Mouse (Mus musculus) adrenal gland, adult 8-10 months (tissue): ENCODE measurements around the gene Klk7. TPM values are rescaled to one million over a fixed set of nuclear protein-coding genes. Genes with fewer than 3 reads are reported as not detected.

Source experiments
- DNase-seq: peaks from one replicate; pipeline ENCODE4 v3.0.0; 2022
- total RNA-seq, 4 experiments: library from RNA; stranded (reverse); gene quantifications; 2 replicates each; pipeline ENCODE4 v1.2.4; 2022

The Klk7 gene
- total RNA-seq, 4 experiments from 2014 or later = not detected

DNA sequence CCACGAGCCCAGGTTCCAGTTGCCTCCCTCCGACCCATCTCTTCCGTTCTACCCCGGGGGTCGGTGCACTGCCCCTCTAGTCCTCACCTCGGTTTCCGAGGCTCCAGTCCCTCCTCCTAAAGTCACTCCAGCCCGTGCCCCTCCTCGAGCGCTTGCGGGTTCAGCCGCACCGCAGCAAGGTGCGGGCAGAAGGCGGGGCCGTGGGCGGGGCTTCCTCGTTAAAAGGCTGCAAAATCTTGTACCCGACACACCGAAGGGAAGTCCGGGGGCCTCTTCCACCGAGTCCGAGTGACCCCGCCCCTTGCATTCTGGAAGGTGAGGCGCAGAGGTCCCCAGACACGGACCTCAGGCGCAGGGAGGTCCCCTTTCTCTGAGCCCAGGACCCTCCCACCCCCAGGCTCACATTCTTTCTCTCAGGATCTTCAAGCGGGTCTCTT lies 13.7 kb upstream of the Klk7 start, which contains the start of gene Klk8:
Gene Klk8 (plus strand): TSS at position 245 of the 437 bp plus-strand sequence.
- DNase-seq = no peak

DNA sequence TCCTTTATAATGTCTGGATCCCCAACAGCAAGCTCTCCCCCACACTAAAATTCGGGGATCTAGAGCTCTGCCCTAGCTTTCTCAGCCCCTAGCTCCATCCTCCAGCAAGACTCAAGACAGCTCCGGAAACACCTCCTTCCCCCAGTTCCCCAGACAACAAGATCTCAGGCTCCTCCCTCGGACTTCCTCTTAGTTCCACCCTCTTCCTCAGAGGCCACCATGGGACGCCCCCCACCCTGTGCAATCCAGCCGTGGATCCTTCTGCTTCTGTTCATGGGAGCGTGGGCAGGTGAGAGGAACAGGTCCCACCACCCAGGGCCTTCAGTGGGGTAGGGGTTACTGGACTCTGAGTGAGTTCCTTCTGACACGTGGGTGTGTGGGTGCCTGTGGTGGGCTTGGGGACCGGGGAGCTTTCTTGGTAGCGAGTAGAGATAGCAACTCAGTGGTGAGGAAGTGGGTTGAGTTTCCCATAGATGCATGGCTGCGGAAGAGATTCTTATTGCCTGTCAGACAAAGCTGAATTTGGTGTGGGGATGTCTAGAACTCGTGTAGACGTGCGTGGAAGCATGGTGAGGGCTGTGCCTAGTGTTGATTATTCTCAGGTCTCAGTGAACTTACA lies 13.1 kb upstream of the Klk7 start:
- no peak for DNase-seq

DNA sequence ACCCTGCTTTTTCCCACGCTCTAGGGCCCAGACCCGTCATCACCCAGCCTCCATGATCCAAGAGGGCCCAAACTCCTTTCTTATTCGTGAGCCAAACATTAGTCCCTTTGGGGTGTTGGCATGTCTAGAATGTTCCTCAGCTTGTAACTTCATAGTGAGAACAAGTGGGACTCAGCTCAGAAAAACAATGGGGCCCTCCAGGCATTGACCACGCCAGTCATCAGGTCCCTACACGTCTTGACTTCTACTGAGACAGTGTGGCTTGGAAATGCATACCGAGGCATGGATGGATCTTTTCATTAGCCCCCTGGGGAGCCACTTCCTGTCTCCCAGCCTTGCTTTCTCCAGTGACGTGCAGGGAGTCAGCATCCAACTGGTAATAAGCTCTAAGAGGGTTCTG lies 11.2 kb upstream of the Klk7 start:
- no peak for DNase-seq

DNA sequence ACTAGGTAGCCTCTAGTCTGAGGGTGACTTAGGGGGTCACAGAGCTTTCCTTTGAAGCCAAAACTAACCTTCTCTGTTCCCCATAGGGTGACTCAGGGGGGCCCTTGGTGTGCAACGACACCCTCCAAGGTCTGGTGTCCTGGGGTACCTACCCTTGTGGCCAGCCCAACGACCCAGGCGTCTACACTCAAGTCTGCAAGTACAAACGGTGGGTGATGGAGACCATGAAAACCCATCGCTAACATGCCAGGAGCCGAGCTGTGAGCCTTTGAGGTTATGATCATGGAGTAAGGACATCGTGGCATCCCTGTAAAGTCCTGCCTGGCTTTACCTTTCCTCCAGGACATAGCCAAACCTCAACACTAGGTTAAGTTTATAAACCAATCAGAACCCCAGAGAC lies 4.1 kb downstream of the Klk7 start:
- DNase-seq = no peak

DNA sequence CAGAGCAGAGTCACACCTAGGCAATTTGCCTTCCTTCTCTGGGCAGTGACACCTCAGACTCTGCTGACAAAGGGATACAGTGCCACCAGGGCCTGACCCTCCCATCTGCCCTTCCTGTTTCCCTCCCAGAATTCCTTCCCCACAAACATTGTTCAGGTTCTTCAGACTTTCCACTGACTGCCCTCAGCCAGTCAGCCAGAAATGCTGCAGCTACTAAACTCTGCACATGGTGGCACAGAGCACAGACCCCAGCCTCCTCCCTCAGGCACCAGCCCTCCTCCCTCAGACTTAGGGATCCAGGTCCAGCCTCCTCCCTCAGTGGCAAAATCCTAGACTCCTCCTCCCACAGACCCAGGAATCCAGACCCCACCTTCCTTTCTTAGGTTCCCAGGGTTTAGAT lies 5.7 kb downstream of the Klk7 start:
- DNase-seq = no peak

DNA sequence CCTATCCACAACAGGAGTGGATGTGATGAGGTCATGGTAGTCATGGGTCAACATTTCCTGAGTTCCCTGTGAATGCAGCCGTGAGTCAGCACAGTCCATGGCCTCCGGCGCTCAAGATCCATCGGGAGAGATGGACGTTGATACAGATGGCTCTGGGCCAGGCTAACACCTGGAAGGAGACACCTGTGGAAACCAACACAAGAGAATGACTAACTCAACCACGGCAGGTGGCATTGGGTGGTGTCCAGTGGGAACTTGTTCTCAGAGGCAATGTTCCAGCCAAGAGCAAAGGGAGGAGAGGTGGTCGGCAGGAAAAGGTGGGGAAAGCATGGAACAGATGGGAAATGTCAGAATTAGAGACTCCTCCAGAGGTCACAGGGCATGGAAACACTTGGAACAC lies 10.5 kb downstream of the Klk7 start:
- DNase-seq = no peak

DNA sequence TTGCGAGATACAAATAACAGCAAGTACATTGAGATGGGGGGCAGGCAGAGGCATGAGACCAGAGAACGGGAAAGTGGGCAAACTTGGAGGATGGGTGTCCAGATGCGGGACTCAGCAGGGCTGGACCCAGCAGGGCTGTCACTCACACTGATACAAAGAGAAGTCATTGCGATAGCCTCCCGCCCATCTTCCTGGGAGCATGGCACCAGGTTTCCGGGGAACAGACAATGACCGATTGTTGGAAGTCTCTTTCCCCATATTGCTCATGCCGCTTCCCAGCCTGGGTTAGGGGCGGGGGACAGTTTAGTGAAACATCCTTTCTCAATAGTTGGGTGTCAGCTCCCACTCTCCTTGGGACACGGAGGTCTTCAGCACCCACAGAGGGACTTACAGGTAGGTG lies 13.1 kb downstream of the Klk7 start, which contains the start of gene Klk6:
Gene Klk6 (plus strand): TSS at position 301 of the 400 bp plus-strand sequence.
- DNase-seq = no peak

DNA sequence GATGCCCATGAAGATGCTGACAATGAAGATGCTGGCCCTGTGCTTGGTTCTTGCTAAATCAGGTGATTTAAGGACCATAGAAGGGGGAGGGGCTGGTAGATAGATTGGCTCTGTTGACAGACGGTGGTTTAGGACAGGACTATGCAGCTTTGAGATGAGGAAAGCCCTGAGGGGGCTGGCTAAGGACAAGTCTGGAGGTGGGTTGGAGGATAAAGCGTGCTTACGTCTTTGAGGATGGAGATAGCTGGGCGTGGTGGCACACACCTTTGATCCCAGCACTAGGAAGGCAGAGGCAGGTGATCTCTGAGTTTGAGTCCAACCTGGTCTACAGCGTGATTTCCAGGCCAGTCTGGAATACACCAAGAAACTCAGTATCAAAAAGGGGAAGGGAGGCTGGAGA lies 15.0 kb downstream of the Klk7 start:
- DNase-seq = no peak

DNA sequence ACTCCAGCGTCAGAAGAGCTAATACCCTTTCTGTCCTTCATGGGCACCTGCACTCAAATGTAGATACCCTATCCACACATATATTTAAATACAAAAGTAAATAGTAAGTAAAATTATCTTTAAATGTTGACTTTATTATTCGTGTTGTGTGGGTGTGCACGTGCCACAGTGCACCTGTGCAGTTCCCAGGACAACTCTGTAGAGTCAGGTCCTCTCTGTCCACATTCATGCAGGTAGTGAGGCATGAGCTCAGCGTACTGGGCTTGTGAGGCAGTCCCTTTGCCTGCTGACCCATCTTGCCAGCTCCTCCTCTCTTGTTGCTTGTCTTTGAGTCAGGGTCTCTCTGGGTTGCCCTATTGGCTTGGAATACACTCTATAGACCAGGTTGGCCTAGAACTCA lies 16.6 kb downstream of the Klk7 start:
- DNase-seq = no peak

DNA sequence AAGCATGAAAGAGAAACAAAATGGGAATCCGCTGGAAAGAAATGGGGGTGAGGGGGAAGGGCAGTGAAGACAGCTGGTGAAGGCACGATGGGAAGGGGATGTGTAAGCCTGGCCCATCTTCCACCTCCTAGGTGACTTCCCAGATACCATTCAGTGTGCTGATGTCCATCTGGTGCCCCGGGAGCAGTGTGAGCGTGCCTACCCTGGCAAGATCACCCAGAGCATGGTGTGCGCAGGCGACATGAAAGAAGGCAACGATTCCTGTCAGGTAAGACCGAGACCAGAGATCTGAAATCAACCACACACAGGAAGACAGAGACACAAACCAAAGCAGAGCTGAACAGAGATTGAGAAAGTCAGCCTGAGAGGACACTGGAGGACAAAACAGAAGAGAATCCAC lies 17.9 kb downstream of the Klk7 start:
- DNase-seq = no peak

DNA sequence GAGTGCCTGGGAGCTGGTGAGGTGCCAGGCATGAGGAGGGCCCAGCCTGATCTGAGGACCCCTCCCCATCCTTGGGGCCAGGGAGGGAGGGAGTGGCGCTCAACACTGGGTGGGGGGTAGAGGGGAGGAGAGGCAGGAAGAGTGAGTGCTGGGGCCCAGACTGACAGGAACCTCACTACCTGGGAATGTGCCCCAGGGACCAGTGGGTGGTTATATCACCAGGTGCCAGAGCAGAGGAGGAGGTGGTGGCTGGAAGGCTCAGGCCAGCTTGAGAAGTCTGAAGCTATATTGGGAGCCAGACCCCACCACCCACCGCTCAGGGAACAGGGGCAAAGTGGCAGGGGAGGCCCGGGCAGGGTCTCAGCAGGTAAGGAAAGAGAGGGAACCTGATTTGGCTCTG lies 30.6 kb downstream of the Klk7 start, which contains the start of gene Klk5:
Gene Klk5 (plus strand): TSS at position 271 of the 400 bp plus-strand sequence.
- DNase-seq = no peak

DNA sequence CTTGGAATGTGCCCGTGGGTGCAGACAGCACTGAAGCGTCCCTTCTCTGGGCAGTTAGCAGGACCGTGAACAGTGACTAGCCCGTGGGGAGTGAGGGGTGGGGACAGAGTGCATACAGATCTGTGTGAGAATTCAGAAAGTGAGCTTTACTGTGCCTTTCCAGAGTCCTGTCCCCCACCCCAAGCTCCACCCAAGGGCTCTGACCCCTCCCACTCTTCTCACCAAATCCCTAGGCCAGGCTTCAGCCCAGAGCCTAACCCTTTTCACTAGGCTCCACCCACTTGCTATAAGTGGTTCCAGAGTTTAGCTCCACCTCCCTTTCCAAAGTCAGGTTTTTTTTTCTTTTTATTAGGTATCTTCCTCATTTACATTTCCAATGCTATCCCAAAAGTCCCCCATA lies 32.7 kb downstream of the Klk7 start:
- DNase-seq = no peak

DNA sequence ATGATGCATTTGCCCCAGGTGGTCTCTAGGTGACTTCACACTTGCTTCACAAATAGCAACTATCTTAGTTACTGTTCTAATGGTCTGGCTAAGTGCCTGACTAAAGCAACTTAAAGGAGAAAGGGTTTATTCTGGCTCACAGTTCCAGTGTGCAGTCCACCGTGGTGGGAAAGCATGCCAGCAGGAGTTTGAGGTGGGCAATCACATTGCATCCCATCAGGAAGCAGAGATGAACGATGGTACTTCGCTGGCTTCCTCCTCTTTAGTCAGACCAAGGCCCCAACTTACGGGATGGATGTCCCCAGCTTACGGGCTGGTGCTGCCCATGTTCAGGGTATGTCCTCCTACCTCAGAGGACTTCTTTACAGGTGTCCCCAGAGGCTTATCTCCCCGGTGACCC lies 40.5 kb downstream of the Klk7 start:
- DNase-seq = no peak

DNA sequence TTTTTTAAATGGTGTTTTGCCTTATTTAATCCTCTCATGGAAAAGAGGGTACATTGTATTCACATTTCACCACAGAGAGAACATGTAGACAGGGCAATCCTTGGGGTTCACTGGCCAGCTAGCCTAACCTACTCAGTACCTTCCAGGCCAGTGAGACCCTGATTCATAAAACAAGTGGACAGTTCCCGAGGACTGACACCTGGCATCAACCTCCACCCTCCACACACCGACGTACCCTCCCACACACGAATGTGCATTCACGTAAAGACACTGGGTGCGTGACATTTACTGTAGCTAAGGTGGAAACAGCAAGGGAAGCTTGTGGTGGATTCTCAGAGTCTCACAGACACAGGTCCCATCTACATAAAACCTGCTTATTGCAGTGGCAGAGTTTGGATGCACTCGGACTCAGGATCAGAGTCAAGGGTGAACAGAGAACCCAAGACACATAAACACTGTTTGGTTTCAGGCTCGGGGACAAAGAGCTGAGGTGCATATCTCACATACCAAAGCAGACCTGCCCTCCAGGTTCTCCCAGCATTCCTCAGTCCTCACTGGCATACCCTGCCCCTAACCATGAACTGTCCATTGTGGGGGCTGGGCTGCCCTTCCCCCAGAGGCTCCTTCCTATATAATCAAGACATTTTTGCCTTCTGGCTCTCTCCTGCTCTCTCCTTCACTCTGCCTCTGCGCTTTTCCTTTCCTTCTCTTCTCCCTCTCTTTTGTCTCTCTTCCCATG lies 43.7 kb downstream of the Klk7 start:
- DNase-seq = no peak

DNA sequence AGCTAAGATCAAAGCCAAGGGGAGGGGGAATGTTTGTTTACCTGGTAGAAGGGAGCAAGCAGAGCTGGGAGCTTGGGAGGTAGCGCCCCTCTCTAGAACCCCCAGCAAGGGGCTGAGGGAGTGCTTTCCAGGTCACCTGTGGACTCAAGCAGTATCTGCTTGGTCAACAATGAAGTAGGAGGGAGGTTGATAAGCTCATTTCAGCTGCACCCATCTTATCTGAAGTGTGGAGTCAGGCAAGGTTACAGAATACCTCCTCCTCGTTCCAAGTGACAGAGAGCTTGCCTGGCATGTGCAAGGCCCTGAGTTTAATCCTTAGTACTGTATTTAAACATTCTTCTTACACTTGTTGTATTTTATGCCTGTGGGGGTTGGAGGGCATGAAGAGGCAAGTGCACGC lies 44.6 kb downstream of the Klk7 start:
- DNase-seq = no peak

DNA sequence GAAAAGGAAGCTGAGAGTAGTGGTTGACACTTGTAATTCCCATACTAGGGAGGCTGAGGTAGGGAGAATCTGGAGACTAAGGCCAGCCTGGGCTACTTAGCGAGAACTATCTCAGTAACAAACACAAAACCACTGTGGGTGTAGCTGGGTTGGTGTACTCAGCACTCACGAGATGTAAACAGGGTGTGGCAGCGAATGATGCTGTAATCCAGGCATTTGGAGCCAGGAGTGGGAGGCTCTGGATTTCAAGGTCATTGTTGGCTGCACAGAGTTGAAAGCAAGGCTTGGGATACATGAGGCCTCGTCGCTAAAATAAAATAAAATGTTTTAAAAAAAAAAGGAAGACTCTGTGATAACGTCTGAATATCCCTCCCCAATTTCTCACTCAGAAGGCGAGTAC lies 45.2 kb downstream of the Klk7 start:
- DNase-seq = no peak

DNA sequence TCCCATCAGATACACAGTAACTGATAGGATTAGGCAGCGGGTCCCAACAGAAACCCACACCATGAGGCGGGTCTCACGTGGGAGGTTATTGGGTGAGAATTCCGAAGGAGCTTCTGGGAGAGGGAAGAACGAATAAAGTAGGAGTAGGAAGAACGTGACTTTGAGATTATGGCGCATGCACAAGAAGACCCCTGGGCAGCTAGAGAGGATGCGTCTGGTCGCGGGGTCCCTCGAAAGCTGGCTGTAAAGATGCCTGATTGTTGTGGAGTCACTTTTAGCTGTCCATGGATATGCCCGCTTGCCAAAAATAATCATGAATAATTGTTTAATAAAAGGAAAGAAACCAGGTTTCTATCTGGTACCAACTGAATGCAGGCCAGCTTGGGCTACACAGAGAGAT lies 46.4 kb downstream of the Klk7 start:
- DNase-seq = no peak

DNA sequence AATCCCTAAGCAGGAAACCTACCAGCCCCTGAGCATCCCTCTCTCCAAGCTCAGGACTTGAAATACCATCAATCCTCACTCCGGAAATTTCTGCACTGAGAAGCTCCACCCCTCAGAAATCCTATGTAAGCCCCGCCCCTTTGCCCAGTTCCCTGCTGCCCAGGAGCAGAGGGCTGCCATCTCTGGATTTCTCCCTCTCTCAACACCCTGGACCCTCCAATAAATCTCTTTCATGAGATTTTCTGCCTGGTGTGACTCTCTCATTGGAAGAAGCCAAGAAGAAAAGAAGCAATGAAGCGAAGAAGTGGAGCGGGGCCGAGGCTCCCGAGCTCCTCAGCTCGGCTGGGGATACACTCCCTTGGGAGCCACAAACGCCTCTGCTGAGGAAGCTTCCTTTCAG lies 49.3 kb downstream of the Klk7 start:
- no peak for DNase-seq

Other genes starting within 250 kb of the Klk7 start
- 1 to 10 TPM; 2.8 to 4.1 (median 3.5) TPM for gene Zfp658, start 249.0 kb upstream of the Klk7 start, total RNA-seq
- gene Zfp719, start 231.7 kb upstream of the Klk7 start, total RNA-seq = 10 to 100 TPM; 17.8 to 22.1 (median 19.4) TPM
- not detected for gene Zfp819, start 204.1 kb upstream of the Klk7 start, total RNA-seq
- under 1 TPM in 3 of 4 experiments, not detected in 1; 0.15 to 0.22 (median 0.19) TPM for gene Ceacam18, start 176.6 kb upstream of the Klk7 start, total RNA-seq
- gene Siglece, start 151.1 kb upstream of the Klk7 start, total RNA-seq = 1 to 10 TPM; 2.3 to 4.3 (median 3.5) TPM
- 10 to 100 TPM; 11.5 to 13.4 (median 12.6) TPM for gene Ctu1, start 139.3 kb upstream of the Klk7 start, total RNA-seq
- not detected for gene Klk14, start 120.9 kb upstream of the Klk7 start, total RNA-seq
- under 1 TPM in 2 of 4 experiments, not detected in 2; 0.15 to 0.16 TPM for gene Klk13, start 98.7 kb upstream of the Klk7 start, total RNA-seq
- gene Klk12, start 42.4 kb upstream of the Klk7 start, total RNA-seq = not detected
- gene Klk11, start 36.7 kb upstream of the Klk7 start, total RNA-seq = under 1 TPM in 1 of 4 experiments, not detected in 3; 0.32 TPM
- under 1 TPM; 0.23 to 0.68 (median 0.52) TPM for gene Klk10, start 30.3 kb upstream of the Klk7 start, total RNA-seq
- not detected for gene Klk9, start 19.4 kb upstream of the Klk7 start, total RNA-seq
- 1 to 10 TPM; 1.8 to 3.7 (median 3.2) TPM for gene Klk8, start 13.7 kb upstream of the Klk7 start, total RNA-seq
- not detected for gene Klk6, start 13.2 kb downstream of the Klk7 start, total RNA-seq
- gene Klk5, start 30.7 kb downstream of the Klk7 start, total RNA-seq = not detected
- not detected for gene Klk4, start 69.9 kb downstream of the Klk7 start, total RNA-seq
- gene Klk15, start 122.4 kb downstream of the Klk7 start, total RNA-seq = not detected
- not detected for gene Klk1b8, start 139.4 kb downstream of the Klk7 start, total RNA-seq
- not detected for gene Klk1b1, start 155.5 kb downstream of the Klk7 start, total RNA-seq
- under 1 TPM in 1 of 4 experiments, not detected in 3; 0.35 TPM for gene Klk1b9, start 164.8 kb downstream of the Klk7 start, total RNA-seq
- gene Klk1b11, start 184.6 kb downstream of the Klk7 start, total RNA-seq = not detected
- gene Klk1b26, start 200.9 kb downstream of the Klk7 start, total RNA-seq = not detected
- gene Klk1b27, start 241.0 kb downstream of the Klk7 start, total RNA-seq = not detected